Mouse (Mus musculus): ENCODE results near the gene Snd1. TPM values are rescaled to one million over a fixed set of nuclear protein-coding genes. Genes with fewer than 3 reads are reported as not detected.

The Snd1 gene
- polyA plus RNA-seq, 1 experiment from 2014 or later, result 64.8 TPM

GRCm38 (mm10) chr6:28855442-28855841 is 380.5 kb downstream of the Snd1 start:
- 100% methylated on average over 2 of the region's 3 CpGs for WGBS (ENCODE audit: missing documents)
- H3K4me3 ChIP-seq (ENCODE audit: inconsistent target), result no peak overlapping the region
- H3K36me3 ChIP-seq (ENCODE audit: inconsistent target), result no peaks in the 10 kb centered on the region
- no peaks in the 10 kb centered on the region for H3K79me2 ChIP-seq (ENCODE audit: inconsistent target)
- no peak overlapping the region for H3K27ac ChIP-seq

GRCm38 (mm10) chr6:28856789-28857188 is 381.9 kb downstream of the Snd1 start:
- Histone ChIP-seq H3K79me2 (ENCODE audit: inconsistent target) (no peaks in the 10 kb centered on the region), H3K4me3 (ENCODE audit: inconsistent target) (no peak overlapping the region), H3K36me3 (ENCODE audit: inconsistent target) (no peaks in the 10 kb centered on the region), H3K27ac (no peak overlapping the region)
- 87% methylated on average over 4 of the region's 4 CpGs for WGBS (ENCODE audit: missing documents)

GRCm38 (mm10) chr6:28857198-28858180 is 382.6 kb downstream of the Snd1 start:
- Histone ChIP-seq H3K4me3 (ENCODE audit: inconsistent target) (no peak overlapping the region), H3K36me3 (ENCODE audit: inconsistent target) (no peaks in the 10 kb centered on the region), H3K27ac (no peak overlapping the region), H3K79me2 (ENCODE audit: inconsistent target) (no peaks in the 10 kb centered on the region)
- WGBS (ENCODE audit: missing documents), result 81% methylated on average over 2 of the region's 2 CpGs

- WGBS (ENCODE audit: missing documents), result 87% methylated on average over 2 of the region's 2 CpGs
- Histone ChIP-seq H3K79me2 (ENCODE audit: inconsistent target) (no peaks in the 10 kb centered on the region), H3K4me3 (ENCODE audit: inconsistent target) (no peak overlapping the region), H3K36me3 (ENCODE audit: inconsistent target) (no peaks in the 10 kb centered on the region), H3K27ac (no peak overlapping the region)
These were observed 384.2 kb downstream of the Snd1 start for GRCm38 (mm10) chr6:28859094-28859493.

GRCm38 (mm10) chr6:28860450-28860849 is 385.5 kb downstream of the Snd1 start:
- H3K4me3 ChIP-seq (ENCODE audit: inconsistent target), result no peak overlapping the region
- H3K79me2 ChIP-seq (ENCODE audit: inconsistent target), result no peaks in the 10 kb centered on the region
- 96% methylated on average over 2 of the region's 2 CpGs for WGBS (ENCODE audit: missing documents)
- no peak overlapping the region for H3K27ac ChIP-seq
- no peaks in the 10 kb centered on the region for H3K36me3 ChIP-seq (ENCODE audit: inconsistent target)

GRCm38 (mm10) chr6:28860922-28861321 is 386.0 kb downstream of the Snd1 start:
- WGBS (ENCODE audit: missing documents), result 80% methylated on average over 2 of the region's 2 CpGs
- H3K79me2 ChIP-seq (ENCODE audit: inconsistent target), result no peaks in the 10 kb centered on the region
- no peak overlapping the region for H3K27ac ChIP-seq
- H3K36me3 ChIP-seq (ENCODE audit: inconsistent target), result no peaks in the 10 kb centered on the region
- H3K4me3 ChIP-seq (ENCODE audit: inconsistent target), result no peak overlapping the region

GRCm38 (mm10) chr6:28862304-28862703 is 387.4 kb downstream of the Snd1 start:
- peaks cover 8% of the 10 kb centered on the region; the same call in 1 of the 2 replicates for H3K79me2 ChIP-seq (ENCODE audit: inconsistent target)
- H3K36me3 ChIP-seq (ENCODE audit: inconsistent target), result no peaks in the 10 kb centered on the region
- 98% methylated on average over 8 of the region's 8 CpGs for WGBS (ENCODE audit: missing documents)
- H3K4me3 ChIP-seq (ENCODE audit: inconsistent target), result no peak overlapping the region
- H3K27ac ChIP-seq, result no peak overlapping the region

- Histone ChIP-seq H3K36me3 (ENCODE audit: inconsistent target) (no peaks in the 10 kb centered on the region), H3K4me3 (ENCODE audit: inconsistent target) (no peak overlapping the region), H3K27ac (peak overlapping the region; percentile 1; the same call in 1 of the 2 replicates), H3K79me2 (ENCODE audit: inconsistent target) (peaks cover 8% of the 10 kb centered on the region; the same call in 1 of the 2 replicates)
- WGBS (ENCODE audit: missing documents), result 79% methylated on average over 5 of the region's 5 CpGs
These were observed 389.7 kb downstream of the Snd1 start for GRCm38 (mm10) chr6:28864684-28865083.

GRCm38 (mm10) chr6:28865112-28865511 is 390.2 kb downstream of the Snd1 start:
- Histone ChIP-seq H3K36me3 (ENCODE audit: inconsistent target) (no peaks in the 10 kb centered on the region), H3K79me2 (ENCODE audit: inconsistent target) (peaks cover 8% of the 10 kb centered on the region; the same call in 1 of the 2 replicates), H3K27ac (0 out of 2 replicates have a peak overlapping the region, but pooled peaks have one; percentile 1), H3K4me3 (ENCODE audit: inconsistent target) (no peak overlapping the region)
- 98% methylated on average over 10 of the region's 10 CpGs for WGBS (ENCODE audit: missing documents)

- peaks cover 8% of the 10 kb centered on the region; the same call in 1 of the 2 replicates for H3K79me2 ChIP-seq (ENCODE audit: inconsistent target)
- H3K36me3 ChIP-seq (ENCODE audit: inconsistent target), result no peaks in the 10 kb centered on the region
- WGBS (ENCODE audit: missing documents), result 92% methylated on average over 3 of the region's 3 CpGs
- H3K27ac ChIP-seq, result no peak overlapping the region
- no peak overlapping the region for H3K4me3 ChIP-seq (ENCODE audit: inconsistent target)
These were observed 391.3 kb downstream of the Snd1 start for GRCm38 (mm10) chr6:28866206-28866605.

GRCm38 (mm10) chr6:28867516-28868251 is 392.7 kb downstream of the Snd1 start:
- Histone ChIP-seq H3K27ac (no peak overlapping the region), H3K36me3 (ENCODE audit: inconsistent target) (no peaks in the 10 kb centered on the region)
- 11% methylated on average over 2 of the region's 2 CpGs for WGBS (ENCODE audit: missing documents)

GRCm38 (mm10) chr6:28871725-28872420 is 396.9 kb downstream of the Snd1 start:
- peaks cover 25% of the 10 kb centered on the region; the same call in 1 of the 2 replicates for H3K36me3 ChIP-seq (ENCODE audit: inconsistent target)

More at GRCm38 (mm10) chr6:28867516-28868251, 392.7 kb downstream of the Snd1 start:
- Histone ChIP-seq H3K79me2 (ENCODE audit: inconsistent target) (peaks cover 8% of the 10 kb centered on the region; the same call in 1 of the 2 replicates), H3K4me3 (ENCODE audit: inconsistent target) (no peak overlapping the region)

GRCm38 (mm10) chr6:28872421-28872795 is 397.5 kb downstream of the Snd1 start:
- Histone ChIP-seq H3K79me2 (ENCODE audit: inconsistent target) (no peaks in the 10 kb centered on the region), H3K4me3 (ENCODE audit: inconsistent target) (no peak overlapping the region), H3K27ac (no peak overlapping the region), H3K36me3 (ENCODE audit: inconsistent target) (peaks cover 30% of the 10 kb centered on the region; the same call in 1 of the 2 replicates)
- WGBS (ENCODE audit: missing documents), result 87% methylated on average over 3 of the region's 3 CpGs

More at GRCm38 (mm10) chr6:28871725-28872420, 396.9 kb downstream of the Snd1 start:
- Histone ChIP-seq H3K4me3 (ENCODE audit: inconsistent target) (no peak overlapping the region), H3K27ac (no peak overlapping the region), H3K79me2 (ENCODE audit: inconsistent target) (peaks cover 3% of the 10 kb centered on the region; the same call in 1 of the 2 replicates)
- 44% methylated on average over 4 of the region's 5 CpGs for WGBS (ENCODE audit: missing documents)

- WGBS (ENCODE audit: missing documents), result 94% methylated on average over 11 of the region's 11 CpGs
These were observed 399.1 kb downstream of the Snd1 start for GRCm38 (mm10) chr6:28874053-28874452.

More at GRCm38 (mm10) chr6:28874053-28874452, 399.1 kb downstream of the Snd1 start:
- no peaks in the 10 kb centered on the region for H3K79me2 ChIP-seq (ENCODE audit: inconsistent target)
- no peak overlapping the region for H3K4me3 ChIP-seq (ENCODE audit: inconsistent target)
- peaks cover 33% of the 10 kb centered on the region; the same call in 1 of the 2 replicates for H3K36me3 ChIP-seq (ENCODE audit: inconsistent target)
- no peak overlapping the region for H3K27ac ChIP-seq

Measured in macrophage (primary cell).